Mouse (Mus musculus) midbrain, embryonic 16.5 days (tissue): ENCODE results near the gene Spire2. TPM values are rescaled to one million over a fixed set of nuclear protein-coding genes. Genes with fewer than 3 reads are reported as not detected.

ENCODE experiments used
- ATAC-seq: fragments of 200-750 bp; cut with Nextera tagmentation; 2 replicates; pipeline ENCODE4 v1.8.0; 2017; ENCODE audit warnings: moderate TSS enrichment
- H3K27ac ChIP-seq: fragments of 300-500 bp; sonication (generic); 2 replicates; pipeline ENCODE4 v1.5.1; 2014; ENCODE audit warnings: mild to moderate bottlenecking, low read length, mixed read lengths
- H3K27me3 ChIP-seq: fragments of 300-500 bp; sonication (generic); 2 replicates; pipeline ENCODE4 v1.6.1; 2014; ENCODE audit warnings: low read depth, low read length, mixed read lengths; ENCODE audit not compliant: control insufficient read depth, insufficient read depth
- H3K36me3 ChIP-seq: fragments of 300-500 bp; sonication (generic); 2 replicates; pipeline ENCODE4 v1.6.1; 2014; ENCODE audit warnings: mild to moderate bottlenecking, low read length, moderate library complexity, mixed read lengths; ENCODE audit not compliant: control insufficient read depth, insufficient read depth
- H3K4me1 ChIP-seq: fragments of 300-500 bp; sonication (generic); 2 replicates; pipeline ENCODE4 v1.6.1; 2014; ENCODE audit warnings: mild to moderate bottlenecking, low read length, mixed read lengths; ENCODE audit not compliant: control insufficient read depth, insufficient read depth
- H3K4me2 ChIP-seq: fragments of 300-500 bp; sonication (generic); 2 replicates; pipeline ENCODE4 v1.6.1; 2014; ENCODE audit warnings: mild to moderate bottlenecking, low read length, mixed read lengths
- H3K4me3 ChIP-seq: fragments of 300-500 bp; sonication (generic); 2 replicates; pipeline ENCODE4 v1.5.1; 2014; ENCODE audit warnings: low read depth, mild to moderate bottlenecking, low read length, moderate library complexity, mixed read lengths
- H3K9ac ChIP-seq: fragments of 300-500 bp; sonication (generic); 2 replicates; pipeline ENCODE4 v1.6.1; 2014; ENCODE audit warnings: low read depth, low read length, mixed read lengths
- H3K9me3 ChIP-seq: fragments of 300-500 bp; sonication (generic); replicated peaks from 2 replicates; pipeline ENCODE4 v1.6.1; 2014; ENCODE audit warnings: mild to moderate bottlenecking, low read length, mixed read lengths; ENCODE audit not compliant: control insufficient read depth, poor library complexity, severe bottlenecking
- WGBS: fragments of 180-500 bp; shearing (Covaris S2); extraction: QIAGEN DNeasy Blood & Tissue Kit; methylation state at CpG from one replicate; pipeline ENCODE4 v1.1.7; 2014; 5-methylcytosine and 5-hydroxymethylcytosine counted together
- polyA plus RNA-seq: library from polyadenylated mRNA; unstranded; fragments of >200 nt; fragmentation: Nextera tagmentation; extraction: Ambion mirVana; gene quantifications from 2 replicates; pipeline ENCODE4 v1.2.1, GENCODE M21; 2015

Spire2 gene
- polyA plus RNA-seq, 1 experiment from 2014 or later = 39.1 TPM

DNA sequence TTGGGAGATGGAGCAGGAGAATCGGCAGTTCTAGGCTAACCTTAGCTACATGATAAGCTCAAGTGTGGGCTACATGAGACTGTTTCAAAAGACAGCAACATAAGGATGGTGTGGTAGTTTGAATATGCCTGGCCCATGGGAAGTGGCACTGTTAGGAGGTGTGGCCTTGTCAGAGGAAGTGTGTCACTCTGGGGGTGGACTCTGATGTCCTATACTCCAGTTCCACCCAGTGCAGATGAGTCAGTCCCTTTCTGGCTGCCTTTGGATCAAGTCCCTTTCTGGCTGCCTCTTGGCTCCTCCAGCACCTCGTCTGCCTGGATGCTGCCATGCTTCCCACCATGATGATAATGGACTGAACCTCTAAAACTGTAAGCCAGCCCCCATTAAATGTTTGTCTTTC lies 39.7 kb upstream of the Spire2 start:
- Histone ChIP-seq H3K9ac (no peak overlapping the region), H3K4me3 (no peak overlapping the region), H3K4me2 (no peak overlapping the region), H3K27me3 (no peaks in the 10 kb centered on the region), H3K4me1 (no peaks in the 10 kb centered on the region), H3K9me3 (no peaks in the 10 kb centered on the region), H3K36me3 (no peaks in the 10 kb centered on the region), H3K27ac (no peak overlapping the region)
- no peak for ATAC-seq
- WGBS = 94% methylated on average over 2 of the region's 2 CpGs

DNA sequence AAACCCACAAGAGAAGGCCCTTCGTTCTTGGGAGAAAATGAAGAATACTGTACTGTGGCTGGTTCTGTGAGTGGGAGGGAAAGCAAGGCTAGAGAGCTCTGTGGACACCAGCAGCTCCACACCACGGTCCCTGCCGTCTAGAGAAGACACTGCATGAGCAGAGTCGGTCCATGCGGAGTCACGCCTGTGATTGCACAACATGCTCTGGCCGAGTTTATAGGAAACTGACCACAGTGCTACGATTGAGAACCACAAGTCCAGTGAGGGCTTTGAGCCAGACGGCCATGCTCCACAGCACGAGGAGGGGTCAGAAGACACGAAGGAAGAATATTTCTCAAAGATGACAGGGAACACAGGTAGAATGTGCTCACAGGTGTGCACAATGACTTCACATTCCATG lies 34.2 kb upstream of the Spire2 start:
- no peaks in the 10 kb centered on the region for H3K36me3 ChIP-seq
- WGBS = 95% methylated on average over 11 of the region's 11 CpGs
- H3K27ac ChIP-seq = no peak overlapping the region
- H3K27me3 ChIP-seq = no peaks in the 10 kb centered on the region
- no peak overlapping the region for H3K9ac ChIP-seq
- H3K4me1 ChIP-seq = no peaks in the 10 kb centered on the region
- no peak overlapping the region for H3K4me2 ChIP-seq
- H3K4me3 ChIP-seq = no peak overlapping the region
- ATAC-seq = no peak
- no peaks in the 10 kb centered on the region for H3K9me3 ChIP-seq

DNA sequence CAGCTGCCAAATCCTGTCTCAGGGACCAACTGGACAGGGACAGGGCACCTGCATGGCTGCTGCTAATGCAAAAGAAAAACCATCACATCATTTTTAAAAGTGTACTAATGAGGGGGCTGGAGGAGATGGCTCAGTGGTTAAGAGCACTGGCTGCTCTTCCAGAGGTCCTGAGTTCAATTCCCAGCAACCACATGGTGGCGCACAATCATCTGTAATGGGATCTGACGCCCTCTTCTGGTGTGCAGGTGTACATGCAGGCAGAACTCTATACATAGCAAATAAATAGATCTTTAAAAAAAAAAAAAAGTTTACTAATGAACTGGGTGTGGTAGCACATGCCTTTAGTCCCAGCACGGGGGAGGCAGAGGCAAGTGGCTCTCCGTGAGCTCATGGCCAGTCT lies 23.8 kb upstream of the Spire2 start:
- no peak overlapping the region for H3K27ac ChIP-seq
- H3K4me2 ChIP-seq = no peak overlapping the region
- H3K9ac ChIP-seq = no peak overlapping the region
- no peak overlapping the region for H3K4me3 ChIP-seq
- no peaks in the 10 kb centered on the region for H3K36me3 ChIP-seq
- no peaks in the 10 kb centered on the region for H3K9me3 ChIP-seq
- 71% methylated on average over 4 of the region's 4 CpGs for WGBS
- H3K4me1 ChIP-seq = no peaks in the 10 kb centered on the region
- H3K27me3 ChIP-seq = no peaks in the 10 kb centered on the region
- no peak for ATAC-seq

DNA sequence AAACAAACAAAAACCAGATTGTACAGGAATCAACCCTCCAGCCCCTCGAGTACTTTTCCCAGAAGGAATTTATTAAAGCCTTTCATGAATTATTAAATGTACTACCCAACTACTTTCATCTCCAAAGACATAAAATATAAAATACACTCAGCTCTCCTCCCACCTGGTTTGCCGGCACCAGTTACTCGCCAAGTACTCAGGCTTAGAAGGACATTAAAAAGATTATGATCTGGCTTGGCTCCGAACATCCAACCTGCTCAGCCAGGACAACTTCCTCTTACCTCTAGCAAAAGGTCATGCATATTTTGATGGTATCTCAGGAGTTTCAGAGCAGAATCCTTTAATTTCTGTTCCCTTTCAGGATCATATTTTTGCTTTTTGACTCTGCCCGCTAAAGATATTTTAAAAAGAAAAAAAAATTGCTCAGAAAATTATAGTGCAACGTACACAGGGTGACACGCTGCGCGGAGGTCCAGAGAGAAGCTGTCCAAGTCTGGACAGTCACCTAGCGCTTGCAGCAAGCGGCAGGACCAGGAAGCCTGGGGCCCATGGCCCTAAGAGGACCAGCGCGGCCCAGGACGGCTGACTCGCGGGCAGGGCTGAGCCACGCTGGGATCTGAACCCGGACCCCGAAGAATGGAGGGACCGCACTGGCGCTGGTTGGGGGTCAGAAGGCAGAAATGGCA lies 14.6 kb upstream of the Spire2 start:
- peak overlapping the region; percentile 52 for H3K9ac ChIP-seq
- no peaks in the 10 kb centered on the region for H3K36me3 ChIP-seq
- no peak overlapping the region for H3K27ac ChIP-seq
- 7% methylated on average over 21 of the region's 21 CpGs for WGBS
- ATAC-seq = no peak; the same call in 1 of the 2 replicates
- H3K4me3 ChIP-seq = peak overlapping the region; percentile 51
- no peaks in the 10 kb centered on the region for H3K27me3 ChIP-seq
- no peaks in the 10 kb centered on the region for H3K9me3 ChIP-seq
- H3K4me1 ChIP-seq = peaks cover 7% of the 10 kb centered on the region
- H3K4me2 ChIP-seq = peak overlapping the region; percentile 79

DNA sequence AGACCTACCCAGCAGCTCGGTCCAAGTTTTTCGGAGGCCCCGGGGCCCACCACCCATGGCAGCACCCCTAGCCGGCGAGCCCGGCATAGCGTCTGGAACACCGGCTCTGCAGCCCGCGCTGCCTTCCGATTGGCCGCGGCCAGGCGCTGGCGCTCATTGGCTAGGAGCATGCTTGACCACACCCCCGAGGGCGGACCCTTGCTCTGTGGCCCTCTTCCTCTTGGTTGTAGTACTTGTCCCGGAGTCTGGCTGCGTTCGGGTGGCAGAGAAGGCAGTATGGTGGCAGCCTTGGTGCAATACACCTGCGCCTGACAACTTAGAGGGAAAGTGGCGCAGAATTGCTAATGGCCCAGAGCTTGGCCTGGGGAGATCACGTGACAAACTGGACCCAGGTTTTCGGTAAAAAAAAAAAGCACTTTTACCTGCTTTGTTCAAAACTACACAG lies 14.0 kb upstream of the Spire2 start, which contains the start of gene Fanca:
Gene Fanca (minus strand): TSS at position 110 of the 445 bp plus-strand sequence.
- Histone ChIP-seq H3K27me3 (no peaks in the 10 kb centered on the region), H3K4me1 (peaks cover 7% of the 10 kb centered on the region), H3K9me3 (no peaks in the 10 kb centered on the region), H3K27ac (no peak within 1 kb of the TSS), H3K36me3 (no peaks in the 10 kb centered on the region), H3K9ac (peak within 1 kb of the TSS; percentile 52), H3K4me2 (peak within 1 kb of the TSS; percentile 79), H3K4me3 (peak within 1 kb of the TSS; percentile 51)
- WGBS = under 1% methylated on average over 24 of the region's 24 CpGs
- peak; percentile 99 for ATAC-seq

DNA sequence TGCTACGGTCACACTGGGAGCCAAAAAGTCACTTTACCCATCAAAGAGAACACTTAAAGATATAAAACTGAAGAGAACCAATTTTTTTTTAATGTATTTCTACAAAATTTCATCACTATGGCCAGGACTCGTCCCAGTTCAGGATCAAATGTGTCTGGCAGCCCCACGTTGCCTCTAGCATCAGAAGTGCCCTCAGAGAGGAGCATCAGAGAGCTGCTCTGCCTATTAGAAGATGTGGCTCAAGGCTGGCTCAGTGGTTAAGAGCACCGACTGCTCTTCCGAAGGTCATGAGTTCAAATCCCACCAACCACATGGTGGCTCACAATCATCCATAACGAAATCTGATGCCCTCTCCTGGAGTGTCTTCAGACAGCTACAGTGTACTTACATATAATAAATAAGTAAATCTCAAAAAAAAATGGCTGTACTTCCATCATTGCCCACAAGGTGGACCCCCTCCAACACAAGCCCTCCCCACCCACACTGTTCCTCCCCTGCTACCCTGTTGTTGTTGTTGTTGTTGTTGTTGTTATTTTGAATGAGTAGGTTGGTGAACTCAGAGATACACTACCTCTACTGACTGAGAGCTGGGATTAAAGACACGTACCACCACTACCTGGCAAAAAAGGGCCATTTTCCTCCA lies 12.9 kb upstream of the Spire2 start:
- Histone ChIP-seq H3K9ac (no peak overlapping the region), H3K4me1 (peaks cover 7% of the 10 kb centered on the region), H3K36me3 (no peaks in the 10 kb centered on the region), H3K4me2 (no peak overlapping the region), H3K27me3 (no peaks in the 10 kb centered on the region), H3K27ac (no peak overlapping the region), H3K9me3 (no peaks in the 10 kb centered on the region), H3K4me3 (no peak overlapping the region)
- ATAC-seq = peak; percentile 22; the same call in 1 of the 2 replicates
- 35% methylated on average over 7 of the region's 7 CpGs for WGBS

DNA sequence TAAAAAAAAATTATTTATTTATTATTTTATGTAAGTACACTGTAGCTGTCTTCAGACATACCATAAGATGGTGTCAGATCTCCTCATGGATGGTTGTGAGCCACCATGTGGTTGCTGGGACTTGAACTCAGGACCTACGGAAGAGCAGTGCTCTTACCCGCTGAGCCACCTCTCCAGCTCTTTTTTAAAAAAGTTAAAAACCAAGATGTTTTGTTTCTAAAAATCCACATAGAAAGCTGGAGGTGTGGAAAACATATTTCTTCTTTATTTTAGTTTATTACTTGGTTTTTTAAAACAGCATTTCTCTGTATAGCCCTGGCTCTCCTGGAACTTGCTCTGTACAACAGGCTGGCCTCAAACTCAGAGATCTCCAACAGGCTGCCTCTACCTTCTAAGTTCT lies 4.0 kb upstream of the Spire2 start:
- Histone ChIP-seq H3K9ac (no peak overlapping the region), H3K4me1 (peaks cover 3% of the 10 kb centered on the region), H3K27me3 (no peaks in the 10 kb centered on the region), H3K27ac (no peak overlapping the region), H3K9me3 (no peaks in the 10 kb centered on the region), H3K4me2 (no peak overlapping the region), H3K36me3 (no peaks in the 10 kb centered on the region), H3K4me3 (no peak overlapping the region)
- WGBS = 96% methylated on average over 2 of the region's 2 CpGs
- no peak for ATAC-seq

DNA sequence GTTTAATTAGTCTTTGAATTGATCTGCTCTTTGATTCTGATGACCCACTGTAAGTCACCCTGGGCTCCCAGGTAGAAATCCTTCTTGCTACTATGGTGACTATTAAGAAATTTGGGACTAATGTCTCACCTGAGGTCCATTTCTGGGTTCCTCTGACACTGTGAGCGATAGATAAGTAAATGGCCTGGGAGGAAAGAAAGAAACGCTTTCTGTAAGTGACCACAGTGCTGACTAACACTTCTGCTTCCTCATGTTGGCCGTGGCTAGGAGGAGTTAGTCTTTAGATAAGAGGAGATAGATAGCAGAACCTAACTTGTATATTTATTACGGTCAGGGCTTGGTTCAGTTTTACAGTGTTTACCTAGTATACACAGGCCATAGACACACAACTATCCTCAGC lies 3.2 kb upstream of the Spire2 start:
- Histone ChIP-seq H3K27ac (no peak overlapping the region), H3K4me1 (peaks cover 11% of the 10 kb centered on the region), H3K9me3 (no peaks in the 10 kb centered on the region), H3K4me2 (no peak overlapping the region), H3K36me3 (no peaks in the 10 kb centered on the region), H3K9ac (no peak overlapping the region), H3K27me3 (no peaks in the 10 kb centered on the region), H3K4me3 (no peak overlapping the region)
- no peak for ATAC-seq
- WGBS = 90% methylated on average over 4 of the region's 4 CpGs

DNA sequence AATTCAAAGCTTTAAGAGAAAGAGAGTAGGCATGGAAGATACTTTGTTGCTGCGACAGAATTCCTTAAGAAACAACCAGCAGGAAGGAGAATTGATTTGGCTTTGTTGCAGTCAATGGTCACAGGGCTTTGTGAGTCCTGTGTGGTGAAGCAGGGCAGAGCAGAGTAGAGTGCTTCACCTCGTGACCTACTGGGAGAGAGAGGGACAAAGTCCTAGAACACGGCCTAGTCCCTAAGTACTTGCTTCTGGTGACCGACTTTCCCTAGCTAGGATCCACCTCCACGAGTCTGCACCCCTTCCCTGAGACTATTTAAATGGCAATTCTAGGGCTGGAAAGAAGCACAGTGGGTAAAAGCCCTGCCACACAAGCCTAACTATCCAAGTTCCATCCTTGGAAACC lies 2.6 kb upstream of the Spire2 start:
- 65% methylated on average over 5 of the region's 5 CpGs for WGBS

More for the DNA sequence above, 2.6 kb upstream of the Spire2 start:
- Histone ChIP-seq H3K27me3 (no peaks in the 10 kb centered on the region), H3K9ac (no peak overlapping the region), H3K9me3 (no peaks in the 10 kb centered on the region), H3K27ac (no peak overlapping the region), H3K4me1 (peaks cover 17% of the 10 kb centered on the region), H3K4me3 (no peak overlapping the region), H3K4me2 (no peak overlapping the region), H3K36me3 (no peaks in the 10 kb centered on the region)
- ATAC-seq = no peak
